Mouse (Mus musculus): ENCODE data around the gene Mrpl42. TPM values are rescaled to one million over a fixed set of nuclear protein-coding genes. Genes with fewer than 3 reads are reported as not detected.

The Mrpl42 gene
- polyA plus RNA-seq, 1 experiment from 2014 or later: 329 TPM

- Histone ChIP-seq H3K4me2 (ENCODE audit: low read depth, severe bottlenecking) (no peak overlapping the region), H3K36me3 (ENCODE audit: control insufficient read depth, insufficient read depth, low read length) (no peaks in the 10 kb centered on the region), H3K27ac (replicated peaks; ENCODE audit: low read depth, low read length) (no peak overlapping the region), H3K4me1 (ENCODE audit: control insufficient read depth, insufficient read depth, low read length) (no peaks in the 10 kb centered on the region), H3K4me3 (ENCODE audit: low read depth, low read length) (no peak overlapping the region), H3K9ac (ENCODE audit: low read length) (no peak overlapping the region), H3K9me3 (ENCODE audit: control insufficient read depth, low read length) (no peaks in the 10 kb centered on the region), H3K27me3 (ENCODE audit: control insufficient read depth, insufficient read depth, low read length) (no peaks in the 10 kb centered on the region)
- no peak for ATAC-seq (ENCODE audit: insufficient number of reproducible peaks, low FRiP score, low TSS enrichment, low read depth)
- WGBS: 71% methylated on average over 1 of the region's 1 CpGs
- DNase-seq (ENCODE audit: low spot score): no peak
These were observed 39.5 kb downstream of the Mrpl42 start for GRCm38 (mm10) chr10:95462231-95462630.

GRCm38 (mm10) chr10:95461053-95461553, 40.6 kb downstream of the Mrpl42 start:
- Histone ChIP-seq H3K9me3 (ENCODE audit: control insufficient read depth, low read length) (no peaks in the 10 kb centered on the region), H3K9ac (ENCODE audit: low read length) (no peak overlapping the region), H3K4me3 (ENCODE audit: low read depth, low read length) (no peak overlapping the region), H3K27me3 (ENCODE audit: control insufficient read depth, insufficient read depth, low read length) (no peaks in the 10 kb centered on the region), H3K4me1 (ENCODE audit: control insufficient read depth, insufficient read depth, low read length) (no peaks in the 10 kb centered on the region), H3K4me2 (ENCODE audit: low read depth, severe bottlenecking) (no peak overlapping the region), H3K36me3 (ENCODE audit: control insufficient read depth, insufficient read depth, low read length) (no peaks in the 10 kb centered on the region), H3K27ac (replicated peaks; ENCODE audit: low read depth, low read length) (no peak overlapping the region)
- no peak for ATAC-seq (ENCODE audit: insufficient number of reproducible peaks, low FRiP score, low TSS enrichment, low read depth)
- 76% methylated on average over 4 of the region's 4 CpGs for WGBS
- no peak for DNase-seq (ENCODE audit: low spot score)

DNA sequence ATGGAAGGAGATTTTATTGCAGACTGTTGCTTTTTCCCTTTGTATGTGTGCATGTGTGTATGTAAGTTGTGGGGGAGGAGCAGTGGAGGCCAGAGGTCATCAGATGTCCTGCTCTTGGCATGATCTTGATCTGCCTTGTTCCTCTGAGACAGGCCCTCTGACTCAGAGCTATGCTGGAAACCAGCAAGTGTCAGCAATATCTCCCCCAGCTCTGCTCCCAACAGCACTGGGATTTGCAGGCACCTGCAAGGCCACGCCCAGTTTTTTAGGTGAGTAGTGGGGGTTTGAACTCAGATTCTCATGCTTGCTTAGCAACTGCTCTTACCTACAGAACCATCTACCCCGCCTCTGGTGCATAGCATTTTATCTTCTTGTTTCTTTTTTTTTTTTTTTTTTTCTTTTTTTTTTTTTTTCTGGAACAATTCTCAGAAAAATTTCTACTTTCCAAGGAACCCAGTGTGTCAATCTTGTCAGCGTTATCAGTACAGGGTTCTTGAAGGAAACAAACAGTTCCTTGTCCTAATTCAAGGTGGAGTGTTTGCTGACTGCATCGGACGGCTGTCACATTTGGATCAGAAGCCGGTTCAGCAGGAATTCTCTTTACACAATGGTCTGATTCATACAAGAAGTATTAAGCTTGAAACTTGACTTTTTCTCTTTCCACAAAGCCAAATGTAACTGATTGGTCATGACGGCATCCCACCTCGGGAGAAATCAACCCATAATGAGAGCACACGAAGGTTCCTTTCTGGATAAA, 43.5 kb downstream of the Mrpl42 start:
- WGBS: 89% methylated on average over 9 of the region's 9 CpGs
- Histone ChIP-seq H3K4me2 (ENCODE audit: low read depth, severe bottlenecking) (no peak overlapping the region), H3K36me3 (ENCODE audit: control insufficient read depth, insufficient read depth, low read length) (no peaks in the 10 kb centered on the region), H3K27me3 (ENCODE audit: control insufficient read depth, insufficient read depth, low read length) (no peaks in the 10 kb centered on the region), H3K9me3 (ENCODE audit: control insufficient read depth, low read length) (no peaks in the 10 kb centered on the region), H3K4me1 (ENCODE audit: control insufficient read depth, insufficient read depth, low read length) (no peaks in the 10 kb centered on the region), H3K27ac (replicated peaks; ENCODE audit: low read depth, low read length) (no peak overlapping the region), H3K9ac (ENCODE audit: low read length) (no peak overlapping the region), H3K4me3 (ENCODE audit: low read depth, low read length) (no peak overlapping the region)
- DNase-seq (ENCODE audit: low spot score) (no peak), ATAC-seq (ENCODE audit: insufficient number of reproducible peaks, low FRiP score, low TSS enrichment, low read depth) (no peak)

GRCm38 (mm10) chr10:95457367-95458049, 44.2 kb downstream of the Mrpl42 start:
- Histone ChIP-seq H3K9me3 (ENCODE audit: control insufficient read depth, low read length) (no peaks in the 10 kb centered on the region), H3K4me3 (ENCODE audit: low read depth, low read length) (no peak overlapping the region), H3K4me2 (ENCODE audit: low read depth, severe bottlenecking) (no peak overlapping the region), H3K9ac (ENCODE audit: low read length) (no peak overlapping the region), H3K36me3 (ENCODE audit: control insufficient read depth, insufficient read depth, low read length) (no peaks in the 10 kb centered on the region), H3K27ac (replicated peaks; ENCODE audit: low read depth, low read length) (no peak overlapping the region), H3K4me1 (ENCODE audit: control insufficient read depth, insufficient read depth, low read length) (no peaks in the 10 kb centered on the region), H3K27me3 (ENCODE audit: control insufficient read depth, insufficient read depth, low read length) (no peaks in the 10 kb centered on the region)
- WGBS: 85% methylated on average over 8 of the region's 8 CpGs
- ATAC-seq (ENCODE audit: insufficient number of reproducible peaks, low FRiP score, low TSS enrichment, low read depth) (no peak), DNase-seq (ENCODE audit: low spot score) (no peak)

DNA sequence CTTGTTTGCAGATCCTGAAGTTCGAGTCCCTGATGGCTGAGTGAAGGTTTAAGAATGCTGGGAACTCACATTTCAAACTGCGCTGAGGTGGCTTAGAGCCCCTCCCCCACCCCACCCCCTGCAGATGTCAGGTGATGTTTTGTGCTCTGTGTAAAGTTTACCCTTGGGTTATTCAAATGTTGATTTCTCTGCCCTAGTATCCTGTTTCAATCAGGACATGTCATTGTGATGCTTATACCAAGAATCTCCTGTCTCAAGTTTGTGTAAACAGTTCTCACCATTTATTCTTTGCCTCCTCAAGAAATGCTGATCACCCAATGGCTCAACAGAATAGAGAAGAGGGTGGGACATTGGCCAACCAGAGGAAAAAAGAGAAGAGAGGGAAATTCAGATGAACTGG, 45.6 kb downstream of the Mrpl42 start:
- Histone ChIP-seq H3K27ac (replicated peaks; ENCODE audit: low read depth, low read length) (no peak overlapping the region), H3K4me2 (ENCODE audit: low read depth, severe bottlenecking) (no peak overlapping the region), H3K27me3 (ENCODE audit: control insufficient read depth, insufficient read depth, low read length) (no peaks in the 10 kb centered on the region), H3K9ac (ENCODE audit: low read length) (no peak overlapping the region), H3K9me3 (ENCODE audit: control insufficient read depth, low read length) (no peaks in the 10 kb centered on the region), H3K4me1 (ENCODE audit: control insufficient read depth, insufficient read depth, low read length) (no peaks in the 10 kb centered on the region), H3K36me3 (ENCODE audit: control insufficient read depth, insufficient read depth, low read length) (no peaks in the 10 kb centered on the region), H3K4me3 (ENCODE audit: low read depth, low read length) (no peak overlapping the region)
- no peak for DNase-seq (ENCODE audit: low spot score)
- WGBS: 61% methylated on average over 2 of the region's 2 CpGs
- ATAC-seq (ENCODE audit: insufficient number of reproducible peaks, low FRiP score, low TSS enrichment, low read depth): no peak

GRCm38 (mm10) chr10:95453282-95453681, 48.5 kb downstream of the Mrpl42 start:
- no peak for ATAC-seq (ENCODE audit: insufficient number of reproducible peaks, low FRiP score, low TSS enrichment, low read depth)
- no peak overlapping the region for H3K27ac ChIP-seq (replicated peaks; ENCODE audit: low read depth, low read length)
- H3K27me3 ChIP-seq (ENCODE audit: control insufficient read depth, insufficient read depth, low read length): no peaks in the 10 kb centered on the region
- 81% methylated on average over 5 of the region's 5 CpGs for WGBS
- H3K36me3 ChIP-seq (ENCODE audit: control insufficient read depth, insufficient read depth, low read length): no peaks in the 10 kb centered on the region
- DNase-seq (ENCODE audit: low spot score): no peak
- H3K9ac ChIP-seq (ENCODE audit: low read length): no peak overlapping the region
- no peak overlapping the region for H3K4me3 ChIP-seq (ENCODE audit: low read depth, low read length)
- H3K9me3 ChIP-seq (ENCODE audit: control insufficient read depth, low read length): no peaks in the 10 kb centered on the region
- no peak overlapping the region for H3K4me2 ChIP-seq (ENCODE audit: low read depth, severe bottlenecking)
- no peaks in the 10 kb centered on the region for H3K4me1 ChIP-seq (ENCODE audit: control insufficient read depth, insufficient read depth, low read length)

DNA sequence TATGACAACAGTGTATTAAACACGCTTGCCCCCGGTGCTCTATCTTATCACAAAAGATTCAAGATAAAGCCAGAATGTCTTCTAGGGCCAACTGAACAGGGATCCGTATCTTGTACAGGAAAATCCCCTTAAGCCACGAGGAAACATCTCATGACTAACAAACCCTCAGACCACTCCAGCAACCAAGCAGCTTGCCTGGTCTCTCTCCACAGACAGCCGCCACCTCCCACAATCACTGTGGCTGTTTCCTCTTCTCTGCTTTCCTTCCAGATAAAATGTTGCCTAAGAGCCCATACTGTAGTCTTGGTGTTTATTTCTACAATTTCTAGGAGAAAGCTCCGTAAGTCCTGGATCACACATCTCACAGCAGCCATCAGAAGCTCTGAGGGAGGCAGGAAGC, 52.7 kb downstream of the Mrpl42 start:
- 92% methylated on average over 6 of the region's 6 CpGs for WGBS
- DNase-seq (ENCODE audit: low spot score) (no peak), ATAC-seq (ENCODE audit: insufficient number of reproducible peaks, low FRiP score, low TSS enrichment, low read depth) (no peak)
- Histone ChIP-seq H3K4me2 (ENCODE audit: low read depth, severe bottlenecking) (no peak overlapping the region), H3K27ac (replicated peaks; ENCODE audit: low read depth, low read length) (no peak overlapping the region), H3K4me1 (ENCODE audit: control insufficient read depth, insufficient read depth, low read length) (no peaks in the 10 kb centered on the region), H3K9me3 (ENCODE audit: control insufficient read depth, low read length) (no peaks in the 10 kb centered on the region), H3K27me3 (ENCODE audit: control insufficient read depth, insufficient read depth, low read length) (no peaks in the 10 kb centered on the region), H3K36me3 (ENCODE audit: control insufficient read depth, insufficient read depth, low read length) (no peaks in the 10 kb centered on the region), H3K9ac (ENCODE audit: low read length) (no peak overlapping the region), H3K4me3 (ENCODE audit: low read depth, low read length) (no peak overlapping the region)

DNA sequence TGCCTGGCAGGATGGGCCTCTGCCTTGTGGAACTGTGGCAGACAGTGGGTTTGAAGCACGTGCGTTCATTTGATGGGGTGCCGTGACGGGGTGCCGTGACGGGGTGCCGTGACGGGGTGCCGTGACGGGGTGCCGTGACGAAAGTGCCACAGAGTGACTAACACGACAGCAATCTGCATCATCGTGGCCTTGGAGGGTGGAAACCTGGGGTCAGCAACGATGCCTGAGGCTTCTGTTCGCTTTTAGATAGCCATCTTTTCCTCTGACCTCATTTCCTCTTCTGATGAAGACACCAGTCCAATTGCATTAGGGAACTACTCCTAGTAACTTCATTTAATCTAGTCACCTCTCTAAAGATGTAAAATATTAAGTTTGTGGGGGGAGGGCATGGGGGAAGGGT, 53.8 kb downstream of the Mrpl42 start:
- Histone ChIP-seq H3K9me3 (ENCODE audit: control insufficient read depth, low read length) (no peaks in the 10 kb centered on the region), H3K27me3 (ENCODE audit: control insufficient read depth, insufficient read depth, low read length) (no peaks in the 10 kb centered on the region), H3K9ac (ENCODE audit: low read length) (no peak overlapping the region), H3K27ac (replicated peaks; ENCODE audit: low read depth, low read length) (no peak overlapping the region), H3K4me3 (ENCODE audit: low read depth, low read length) (no peak overlapping the region), H3K4me2 (ENCODE audit: low read depth, severe bottlenecking) (no peak overlapping the region), H3K4me1 (ENCODE audit: control insufficient read depth, insufficient read depth, low read length) (no peaks in the 10 kb centered on the region), H3K36me3 (ENCODE audit: control insufficient read depth, insufficient read depth, low read length) (no peaks in the 10 kb centered on the region)
- DNase-seq (ENCODE audit: low spot score) (no peak), ATAC-seq (ENCODE audit: insufficient number of reproducible peaks, low FRiP score, low TSS enrichment, low read depth) (no peak)
- 94% methylated on average over 16 of the region's 16 CpGs for WGBS

All from limb, embryonic 11.5 days (tissue).